Mouse (Mus musculus): ENCODE results near the gene Vangl1.

Gene Vangl1

DNA sequence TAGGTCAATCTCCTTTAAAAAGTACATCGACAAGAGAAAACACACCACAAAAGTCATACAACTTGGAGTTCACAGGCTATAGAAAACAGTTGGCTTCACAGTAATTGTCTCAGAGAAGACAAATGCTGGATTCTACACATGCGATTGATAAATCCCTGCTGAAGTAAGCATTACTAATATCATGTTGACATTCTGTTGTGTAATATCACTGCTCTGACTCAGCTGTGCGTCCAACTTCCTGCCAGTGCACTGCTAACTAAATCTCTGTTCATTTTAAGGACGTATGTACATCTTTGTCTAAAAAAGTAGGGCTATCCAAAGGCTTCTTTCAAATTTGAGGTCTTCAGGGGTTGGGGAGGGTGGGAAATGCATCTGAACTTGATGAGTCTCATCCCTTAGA, 17.1 kb downstream of the Vangl1 start:
- TF ChIP-seq GATA4 (IDR thresholded peaks at IDR 0.05; ENCODE audit: insufficient replicate concordance, low read length) = no peak

- no peak for TF ChIP-seq GATA4 (IDR thresholded peaks at IDR 0.05; ENCODE audit: insufficient replicate concordance, low read length)
Measured at GRCm38 (mm10) chr3:102184721-102185120, 19.8 kb downstream of the Vangl1 start.

- no peak for TF ChIP-seq GATA4 (IDR thresholded peaks at IDR 0.05; ENCODE audit: insufficient replicate concordance, low read length)
Measured at GRCm38 (mm10) chr3:102182601-102183000, 21.9 kb downstream of the Vangl1 start.

- TF ChIP-seq GATA4 (IDR thresholded peaks at IDR 0.05; ENCODE audit: insufficient replicate concordance, low read length) = no peak
Measured at GRCm38 (mm10) chr3:102181191-102181590, 23.3 kb downstream of the Vangl1 start.

DNA sequence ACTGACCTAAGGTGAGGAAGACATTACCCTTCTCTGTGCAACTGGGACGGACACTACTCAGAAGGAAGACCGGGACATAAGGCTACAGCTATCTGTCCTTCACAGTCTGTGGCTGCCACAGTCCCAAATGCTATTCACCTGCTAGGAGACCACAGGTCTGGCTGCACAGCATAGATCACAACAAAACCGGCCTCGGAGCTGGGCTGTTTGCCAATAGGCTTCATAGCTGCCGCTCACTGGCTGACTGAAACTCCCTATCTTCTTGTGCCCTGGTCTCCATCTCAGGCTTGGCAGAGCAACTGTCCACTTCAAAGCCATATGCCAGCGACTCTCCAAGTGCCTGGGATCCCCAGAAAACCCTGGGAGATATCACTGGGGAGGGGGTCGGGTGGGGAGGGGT, 23.7 kb downstream of the Vangl1 start:
- TF ChIP-seq GATA4 (IDR thresholded peaks at IDR 0.05; ENCODE audit: insufficient replicate concordance, low read length) = no peak

GRCm38 (mm10) chr3:102179869-102180268, 24.6 kb downstream of the Vangl1 start:
- no peak for TF ChIP-seq GATA4 (IDR thresholded peaks at IDR 0.05; ENCODE audit: insufficient replicate concordance, low read length)

DNA sequence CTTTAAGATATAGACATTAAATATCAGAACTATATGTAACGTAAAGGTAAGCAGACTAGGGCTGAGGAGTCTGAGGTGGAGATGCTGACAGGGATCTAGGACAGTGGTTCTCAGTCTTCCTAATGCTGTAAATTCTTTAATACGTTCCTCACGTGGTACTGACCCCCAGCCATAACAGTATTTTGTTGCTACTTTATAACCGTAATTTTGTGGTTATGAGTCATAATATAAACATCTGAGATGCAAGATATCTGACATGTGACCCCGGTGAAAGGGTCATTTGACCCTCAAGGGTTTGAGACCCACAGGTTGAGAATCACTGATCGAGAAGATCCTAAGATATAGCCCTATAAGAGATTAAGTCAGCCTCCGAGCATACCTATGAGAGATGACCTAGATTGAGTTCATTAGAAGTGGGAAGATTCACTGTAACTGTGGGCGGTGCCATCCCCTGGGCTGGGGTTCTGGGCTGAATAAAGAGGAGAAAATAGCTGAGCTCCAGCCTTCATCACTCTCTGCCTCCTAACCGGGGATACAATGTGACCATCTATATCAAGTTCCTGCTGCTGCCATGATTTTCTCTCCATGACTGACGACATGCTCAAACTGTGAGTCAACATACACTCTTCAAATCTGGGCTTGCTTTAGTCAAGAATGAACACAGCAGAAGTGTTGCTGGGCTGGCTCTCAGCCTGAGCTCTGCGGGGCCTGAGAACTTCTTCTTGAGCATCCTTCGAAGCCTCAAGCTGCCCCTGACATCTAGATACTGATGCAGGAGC, 26.5 kb downstream of the Vangl1 start:
- TF ChIP-seq GATA4 (IDR thresholded peaks at IDR 0.05; ENCODE audit: insufficient replicate concordance, low read length) = no peak

GRCm38 (mm10) chr3:102176116-102176515, 28.4 kb downstream of the Vangl1 start:
- TF ChIP-seq GATA4 (IDR thresholded peaks at IDR 0.05; ENCODE audit: insufficient replicate concordance, low read length) = no peak

GRCm38 (mm10) chr3:102175701-102176100, 28.8 kb downstream of the Vangl1 start:
- no peak for TF ChIP-seq GATA4 (IDR thresholded peaks at IDR 0.05; ENCODE audit: insufficient replicate concordance, low read length)

- no peak for TF ChIP-seq GATA4 (IDR thresholded peaks at IDR 0.05; ENCODE audit: insufficient replicate concordance, low read length)
Measured at GRCm38 (mm10) chr3:102174118-102174865, 30.2 kb downstream of the Vangl1 start.

DNA sequence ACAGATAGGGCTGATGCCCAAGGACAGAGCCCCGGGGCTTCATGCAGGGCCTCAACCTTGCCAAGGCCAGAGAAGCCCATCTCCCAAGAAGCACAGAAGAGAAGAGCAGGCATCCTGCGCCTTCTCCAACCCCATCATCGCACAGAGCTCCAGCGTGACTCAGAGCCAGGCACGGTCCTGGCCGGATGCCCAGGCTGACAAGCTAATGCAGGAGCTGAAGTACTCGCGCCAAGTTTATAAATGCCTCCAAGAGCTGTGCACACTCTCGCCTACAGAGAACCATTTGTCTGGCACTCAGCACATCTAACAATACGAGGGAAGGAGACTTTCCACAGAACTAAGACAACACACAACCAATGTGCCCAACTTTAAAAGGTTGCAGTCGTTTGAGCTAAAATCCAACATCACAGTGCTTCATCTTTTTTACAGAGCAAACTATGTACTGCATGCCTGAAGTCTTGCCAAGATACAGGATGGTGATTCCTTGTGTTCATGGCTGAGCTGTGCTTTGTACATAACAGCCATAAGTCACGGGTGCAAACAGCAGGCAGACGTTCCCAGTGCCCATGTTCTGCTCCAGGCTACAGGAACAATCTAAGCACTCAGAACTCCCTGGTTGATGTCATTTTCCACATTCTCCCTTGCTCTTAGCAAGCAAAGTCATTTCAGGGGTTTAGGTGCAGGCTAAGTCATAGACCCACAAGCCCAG, 35.1 kb downstream of the Vangl1 start:
- TF ChIP-seq GATA4 (IDR thresholded peaks at IDR 0.05; ENCODE audit: insufficient replicate concordance, low read length) = no peak

DNA sequence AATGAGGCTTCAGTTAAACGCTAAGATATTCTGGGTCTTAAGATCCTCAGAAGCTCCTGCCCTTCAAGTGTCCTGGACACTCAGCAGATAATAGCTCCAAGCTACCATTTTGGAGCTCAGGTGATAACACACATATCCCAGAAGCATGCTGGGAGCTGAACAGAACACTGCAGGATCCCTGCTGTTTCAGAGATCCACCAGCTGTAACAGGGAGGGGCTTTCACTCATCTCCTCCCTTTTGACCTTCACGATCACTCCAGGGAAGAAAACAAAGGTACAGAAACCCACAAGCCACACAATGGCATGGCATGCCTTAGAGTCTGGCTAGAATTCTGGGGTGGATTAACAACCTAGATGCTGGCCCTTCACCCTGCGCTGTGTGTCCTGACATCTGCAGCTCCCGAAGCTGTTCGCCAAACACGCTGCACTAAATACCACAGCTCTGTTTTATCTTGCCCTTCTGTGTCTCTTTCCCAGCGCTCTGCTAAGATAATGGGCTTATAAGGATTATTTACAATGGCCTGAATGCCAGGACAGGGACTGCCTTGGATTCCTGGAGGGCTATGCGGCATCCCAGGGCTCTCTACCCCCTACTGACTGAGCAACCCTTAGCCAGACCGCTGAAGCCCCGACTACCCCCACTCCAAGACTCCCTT, 36.8 kb downstream of the Vangl1 start:
- TF ChIP-seq GATA4 (IDR thresholded peaks at IDR 0.05; ENCODE audit: insufficient replicate concordance, low read length) = no peak

GRCm38 (mm10) chr3:102166794-102167193, 37.7 kb downstream of the Vangl1 start:
- TF ChIP-seq GATA4 (IDR thresholded peaks at IDR 0.05; ENCODE audit: insufficient replicate concordance, low read length) = no peak

- TF ChIP-seq GATA4 (IDR thresholded peaks at IDR 0.05; ENCODE audit: insufficient replicate concordance, low read length) = no peak
Measured at GRCm38 (mm10) chr3:102166287-102166620, 38.2 kb downstream of the Vangl1 start.

- TF ChIP-seq GATA4 (IDR thresholded peaks at IDR 0.05; ENCODE audit: insufficient replicate concordance, low read length) = no peak
Measured at GRCm38 (mm10) chr3:102165536-102166286, 38.8 kb downstream of the Vangl1 start.

All from liver, adult (tissue).